Mouse (Mus musculus) heart, adult 2 months (tissue): ENCODE data around the gene Foxn1.

Experiments used
- CTCF ChIP-seq: fragments of 200-600 bp; IDR thresholded peaks from 2 replicates; pipeline ENCODE4 v1.8.1; 2022; ENCODE audit warnings: antibody characterized with exemption, mild to moderate bottlenecking, moderate library complexity
- EP300 ChIP-seq: fragments of 200-500 bp; IDR thresholded peaks from 2 replicates; pipeline ENCODE4 v1.6.1; 2011; ENCODE audit warnings: low read depth, low read length, control low read depth; ENCODE audit not compliant: insufficient read depth

DNA sequence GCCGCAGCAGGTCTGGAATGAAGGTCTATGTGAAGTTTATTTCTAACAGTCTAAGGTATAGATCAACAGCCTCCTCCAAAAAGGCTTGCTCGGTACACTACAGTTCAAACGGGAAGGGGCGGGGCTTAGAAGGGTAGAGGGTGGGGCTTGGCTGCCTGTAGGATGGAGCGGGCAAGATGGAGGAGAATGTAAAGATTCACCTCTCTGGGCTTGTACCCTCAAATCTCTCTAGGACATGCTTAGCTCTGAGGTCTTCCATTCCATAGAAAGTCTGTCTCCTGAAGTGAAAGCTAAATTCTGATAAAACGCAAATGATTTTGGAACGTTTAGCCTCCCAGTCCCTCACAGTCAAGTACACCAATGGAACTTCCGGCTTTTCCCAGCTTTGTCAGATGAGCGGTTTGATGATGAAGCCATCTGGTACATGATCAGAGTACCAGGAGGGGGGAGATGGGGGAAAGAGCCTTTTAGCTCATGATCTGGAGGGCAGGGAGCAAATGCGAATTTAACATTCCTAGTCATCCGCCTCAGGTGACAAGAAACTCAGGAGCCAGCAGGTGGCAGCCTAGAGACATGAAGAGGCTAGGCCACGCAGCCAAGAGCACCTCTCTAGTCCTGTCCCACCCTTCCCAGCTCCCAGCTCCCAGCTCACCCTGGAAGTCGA lies 26.1 kb downstream of the Foxn1 start:
- TF ChIP-seq CTCF, result peak; percentile 79
- 0 out of 2 replicates have a peak, but pooled peaks have one; percentile 18 for TF ChIP-seq EP300
